Mouse (Mus musculus) liver, embryonic 14 days (tissue): Measurements from ENCODE around the gene Dgkh. TPM values are rescaled to one million over a fixed set of nuclear protein-coding genes. Genes with fewer than 3 reads are reported as not detected.

Experiments
- polyA plus RNA-seq: library from polyadenylated mRNA; depleted of rRNA; stranded (reverse); fragments of >200 nt; gene quantifications from 2 replicates; pipeline ENCODE4 v1.2.3, GENCODE M21; 2012; rRNA removed

Gene Dgkh
- 0.34 and 0.39 TPM in 2 replicates for polyA plus RNA-seq

GRCm38 (mm10) chr14:78732617-78733312 is at the start of gene Dgkh:
TSS of gene Dgkh (minus strand) at chr14:78732776.

GRCm38 (mm10) chr14:78536281-78537165 is 196.1 kb downstream of the Dgkh start, which contains the start of gene Akap11:
TSS of gene Akap11 (minus strand) at chr14:78536808.

Other genes with a start within 250 kb of the Dgkh start
- gene Akap11, start 196.0 kb downstream of the Dgkh start, polyA plus RNA-seq = 8.8 and 10.2 TPM in 2 replicates
- gene Vwa8, start 116.3 kb upstream of the Dgkh start, polyA plus RNA-seq = 6.4 and 6.9 TPM in 2 replicates